Mouse (Mus musculus) hematopoietic stem cell, adult 5-6 weeks (primary cell): ENCODE results near the gene Orai3. TPM values are rescaled to one million over a fixed set of nuclear protein-coding genes. Genes with fewer than 3 reads are reported as not detected.
A peak's percentile ranks its signal among the peaks of the same experiment; 100 is the strongest.

ENCODE experiments used
- ATAC-seq, 2 experiments: fragments of 125-278 bp in 1 of 2; replicated peaks in 1 of 2; 2 replicates each; pipeline ENCODE4 v1.8.0; 2016 to 2017; ENCODE audit warnings: inconsistent platforms in 2 of 2, mild to moderate bottlenecking in 2 of 2, moderate number of reproducible peaks in 2 of 2, low read depth in 1 of 2, moderate TSS enrichment in 1 of 2; ENCODE audit not compliant: low FRiP score in 2 of 2, poor library complexity in 2 of 2, severe bottlenecking in 2 of 2, insufficient read depth in 1 of 2, low TSS enrichment in 1 of 2
- total RNA-seq: library from RNA; stranded (forward); fragments of 172-1452, 232-1000 nt; gene quantifications from 2 replicates; pipeline ENCODE4 v1.2.3, GENCODE M21; 2017

Gene Orai3
- total RNA-seq, 1 experiment from 2014 or later: 25.3 TPM

DNA sequence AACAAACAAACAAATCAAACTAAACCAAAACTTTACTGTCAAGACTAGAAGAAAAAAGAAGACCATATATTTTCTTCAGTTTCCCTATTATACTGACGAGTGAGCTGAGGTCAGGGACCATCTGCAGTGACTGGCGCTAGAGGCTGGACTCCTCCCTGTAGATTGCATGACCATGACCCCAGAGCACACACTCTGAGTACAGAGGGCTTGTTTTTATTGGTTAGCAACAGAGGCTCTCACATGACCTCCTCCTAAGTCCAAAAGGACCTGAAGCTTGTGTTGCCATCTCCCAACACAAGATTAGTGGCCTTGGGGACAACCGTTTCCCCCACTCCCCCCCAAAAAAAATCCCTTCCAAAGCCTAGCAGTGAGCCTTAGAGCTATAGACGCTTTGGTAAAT, 44.2 kb downstream of the Orai3 start:
- ATAC-seq: no peak

DNA sequence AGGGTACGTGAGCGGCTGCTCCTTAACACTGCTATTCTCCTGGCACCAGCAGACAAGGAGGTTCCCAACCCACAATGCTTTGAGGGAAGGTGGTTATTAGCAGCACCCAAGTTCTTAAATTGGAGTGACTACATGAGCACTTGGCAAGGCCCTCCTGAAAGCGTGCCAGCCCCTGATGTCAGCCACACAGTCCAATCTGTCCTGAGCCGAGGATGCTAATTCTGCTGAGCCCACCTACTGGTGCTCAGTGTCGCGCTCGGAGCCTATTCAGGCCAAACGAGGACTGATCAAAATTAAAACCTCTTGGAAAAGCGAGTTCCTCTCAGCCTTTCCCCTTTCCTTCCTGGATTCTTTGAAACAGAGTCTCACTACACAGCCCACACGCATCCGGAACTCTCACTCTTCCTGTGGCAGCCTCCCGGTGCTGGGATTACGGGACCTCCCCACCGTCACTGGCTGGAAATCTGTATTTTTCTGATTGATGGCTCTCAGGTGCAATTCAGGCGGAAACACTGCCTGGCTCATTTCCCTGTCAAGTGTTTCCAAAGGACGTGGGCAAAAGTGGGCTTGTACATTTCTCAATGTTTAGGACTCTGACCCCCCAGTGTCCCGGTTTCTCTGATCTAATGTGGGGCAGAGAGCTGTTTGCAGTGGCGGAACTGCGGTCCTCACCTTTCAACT, 44.8 kb downstream of the Orai3 start:
- ATAC-seq: no peak

DNA sequence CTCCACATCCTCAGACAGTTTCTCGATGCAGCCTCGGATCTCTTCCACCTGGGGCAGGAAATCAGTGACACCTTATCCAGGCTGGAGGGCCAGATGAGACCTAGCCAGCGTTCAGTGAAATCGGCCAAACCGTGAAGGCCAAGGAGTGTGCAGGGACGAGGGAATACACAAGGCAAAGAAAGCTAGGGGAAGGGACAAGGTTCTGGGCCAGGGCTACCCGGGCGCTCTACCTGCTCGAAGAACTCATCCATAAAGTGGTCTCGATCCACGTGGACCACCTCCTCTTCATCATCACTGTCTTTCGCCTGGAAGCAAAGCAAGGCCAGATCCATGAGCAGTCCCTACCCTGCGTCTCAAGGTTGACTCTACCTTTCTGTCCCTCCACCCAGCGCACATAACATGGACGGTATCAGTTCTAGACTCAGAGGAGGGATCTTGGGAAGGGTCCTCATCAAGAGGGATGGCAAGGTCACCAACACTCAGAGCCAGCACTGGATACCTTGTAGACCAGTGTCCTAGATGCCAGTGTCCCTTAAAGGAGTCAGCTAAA, 45.6 kb downstream of the Orai3 start:
- no peak for ATAC-seq

DNA sequence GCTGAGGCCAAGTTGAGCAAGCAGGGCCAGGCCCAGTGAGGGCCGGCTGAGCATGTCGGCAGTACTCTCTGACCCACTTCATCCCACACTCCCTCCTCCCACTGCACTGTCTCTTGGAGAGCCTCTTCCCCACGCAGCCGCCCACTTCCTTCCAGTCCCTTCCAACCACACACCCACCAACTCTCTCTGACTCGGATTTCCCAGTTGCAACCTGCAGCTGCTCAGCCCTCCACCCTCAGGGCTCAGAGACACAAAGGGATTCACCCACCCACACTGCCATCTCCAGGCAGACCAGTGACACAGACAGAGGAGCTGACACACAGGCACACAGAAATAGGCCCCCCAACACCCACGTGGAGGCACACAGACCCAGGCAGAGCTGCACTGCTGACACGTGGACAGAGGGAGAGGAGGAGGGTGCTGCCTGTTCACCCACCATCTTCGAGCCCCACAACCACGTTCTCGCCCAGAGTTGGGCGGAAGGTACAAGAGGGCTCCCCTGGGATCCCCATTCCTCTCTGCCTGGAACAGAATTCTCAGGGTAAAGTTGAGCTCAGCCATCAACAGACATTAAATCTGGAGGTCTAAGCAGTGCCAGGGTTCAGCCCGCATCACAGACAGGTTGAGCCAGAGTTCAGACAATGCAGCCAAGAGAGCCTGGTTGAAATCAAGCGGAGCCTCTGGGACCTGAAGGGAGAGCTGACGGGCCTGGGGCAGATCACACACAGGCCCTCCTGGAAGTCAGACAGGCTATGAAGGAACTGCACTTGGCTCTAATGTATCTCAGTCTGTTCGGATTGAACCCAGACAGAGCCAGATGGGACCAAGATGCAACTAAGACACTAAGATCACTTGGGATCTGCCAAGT, 46.6 kb downstream of the Orai3 start:
- ATAC-seq: peak; percentile 68 to 83

DNA sequence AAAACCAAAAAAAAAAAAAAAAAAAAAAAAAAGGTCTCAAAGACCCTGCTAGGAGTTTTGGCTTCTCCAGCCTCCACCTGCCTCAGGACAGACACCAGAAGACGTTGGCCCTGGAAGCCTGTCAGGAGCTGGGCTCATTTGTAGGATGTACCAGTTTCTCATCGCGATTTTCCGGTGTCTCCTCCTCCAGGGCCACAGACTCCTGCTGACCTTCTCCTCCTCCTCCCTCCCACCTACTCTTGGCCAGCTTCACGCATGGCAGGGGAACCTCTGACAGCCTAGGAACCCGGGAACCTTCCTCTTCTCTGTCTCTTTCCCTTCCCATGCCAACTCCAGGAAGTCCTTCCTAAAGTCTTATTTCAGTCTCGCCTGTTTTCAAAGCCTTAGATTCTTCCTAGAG, 47.4 kb downstream of the Orai3 start:
- ATAC-seq: no peak

DNA sequence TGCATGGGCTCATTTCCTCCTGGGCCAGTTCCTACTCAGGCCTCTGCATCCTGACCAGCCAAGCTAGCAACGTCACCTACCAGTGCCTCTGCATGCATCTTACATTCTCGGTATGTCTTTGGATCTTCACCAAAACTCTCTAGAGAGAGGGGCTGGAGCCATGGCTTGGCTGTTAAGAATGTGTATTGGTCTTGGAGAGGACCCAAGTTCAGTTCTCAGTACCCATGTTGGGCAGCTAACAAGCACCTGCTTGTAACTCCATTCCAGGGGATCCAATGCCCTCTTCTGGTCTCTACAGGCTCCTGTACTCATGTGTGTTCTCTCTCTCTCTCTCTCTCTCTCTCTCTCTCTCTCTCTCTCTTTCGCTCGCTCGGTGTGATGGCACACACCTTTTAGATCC, 48.2 kb downstream of the Orai3 start:
- no peak for ATAC-seq

DNA sequence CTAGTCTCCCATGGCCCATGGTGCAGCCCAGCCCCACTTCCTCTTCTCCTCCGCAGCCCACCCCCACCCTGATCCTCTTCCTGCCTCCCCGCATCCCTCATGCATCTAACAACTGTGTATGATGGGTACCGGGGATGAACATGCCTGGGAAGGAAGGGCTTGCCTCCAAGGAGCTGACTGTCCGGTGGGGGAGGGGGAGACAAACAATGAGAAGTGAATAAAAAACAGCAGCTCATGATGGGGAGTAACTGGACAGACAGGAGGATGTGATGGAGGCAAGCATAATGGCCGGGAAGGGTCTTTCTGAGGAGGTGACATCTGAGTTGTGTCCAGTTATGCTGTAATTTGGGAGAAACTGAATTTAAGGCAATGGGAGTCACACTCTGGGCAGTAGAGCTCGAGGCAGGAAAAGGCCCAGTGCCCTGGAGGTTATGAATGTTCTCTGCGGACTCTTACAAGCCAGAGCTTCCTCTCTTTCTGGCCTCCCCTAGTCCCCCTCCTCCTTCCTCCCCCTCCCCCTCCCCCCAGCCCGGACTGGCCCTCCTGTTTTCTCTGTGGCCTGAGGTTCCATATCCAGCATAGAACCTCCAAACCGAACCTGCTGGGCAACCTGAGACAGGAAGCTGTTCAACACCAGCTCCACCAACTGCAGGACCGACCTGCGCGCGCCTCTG, 51.4 kb downstream of the Orai3 start:
- ATAC-seq: no peak; a peak in 1 of 4 replicates

DNA sequence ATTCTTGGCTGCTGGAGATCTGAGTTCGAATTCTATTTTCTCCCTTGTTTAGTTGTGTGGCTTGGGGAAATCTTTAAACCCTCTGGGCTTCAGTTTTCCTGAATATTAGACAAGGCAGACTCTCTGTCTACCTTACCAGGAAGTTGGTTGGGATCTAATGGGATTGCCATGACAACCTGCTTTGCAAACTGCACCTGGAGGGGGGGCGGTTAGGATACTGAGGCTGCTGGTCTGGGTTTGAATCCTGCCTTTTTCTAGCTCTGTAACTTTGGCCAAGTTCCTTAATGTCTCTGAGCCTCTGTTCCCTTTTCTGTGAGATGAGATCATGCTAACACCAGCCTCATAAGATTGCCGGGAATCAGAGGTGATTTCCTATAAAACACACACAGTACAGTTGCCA, 52.9 kb downstream of the Orai3 start:
- no peak for ATAC-seq

DNA sequence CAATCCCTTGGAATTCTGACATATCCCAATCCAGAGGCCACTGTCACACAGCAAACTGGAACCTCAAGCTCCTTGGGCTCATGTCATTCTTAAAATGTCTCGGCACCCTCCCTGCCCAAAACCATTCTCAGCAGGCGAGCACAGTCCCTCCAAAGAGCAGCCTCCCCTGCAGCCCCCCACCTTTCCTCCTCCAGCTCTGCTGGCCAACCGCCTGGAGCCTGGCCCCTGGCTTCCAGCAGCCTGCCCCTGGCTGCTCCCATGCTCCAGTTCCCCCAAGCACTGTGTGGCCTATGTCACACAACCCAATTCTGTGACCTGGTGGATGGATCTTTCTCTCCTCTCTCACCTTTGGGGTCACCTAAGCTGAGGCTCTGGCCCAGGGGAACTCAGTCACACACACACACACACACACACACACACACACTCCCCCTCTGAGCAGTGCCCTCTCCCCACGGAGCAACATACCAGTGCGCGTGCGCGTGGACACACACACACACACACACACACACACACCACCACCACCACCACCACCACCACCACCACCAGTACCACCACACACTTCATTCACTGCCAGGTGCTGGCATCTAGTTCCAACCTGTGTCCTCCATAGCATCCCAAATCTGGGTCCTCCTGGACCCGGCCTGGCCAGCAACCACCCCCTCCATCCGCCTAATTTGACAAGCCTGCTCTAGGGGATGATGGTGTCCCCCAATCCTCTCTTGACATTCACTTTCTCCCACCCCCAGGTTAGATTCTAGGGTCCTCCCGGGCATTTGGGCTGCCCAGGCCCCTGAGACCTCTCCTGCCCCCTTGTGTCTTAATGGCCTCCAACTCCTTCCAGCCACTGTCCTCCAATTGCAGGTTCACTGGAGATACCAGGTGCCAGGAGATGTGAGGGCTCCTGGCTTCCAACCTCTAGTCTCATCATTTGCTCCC, 53.9 kb downstream of the Orai3 start:
- ATAC-seq: no peak

DNA sequence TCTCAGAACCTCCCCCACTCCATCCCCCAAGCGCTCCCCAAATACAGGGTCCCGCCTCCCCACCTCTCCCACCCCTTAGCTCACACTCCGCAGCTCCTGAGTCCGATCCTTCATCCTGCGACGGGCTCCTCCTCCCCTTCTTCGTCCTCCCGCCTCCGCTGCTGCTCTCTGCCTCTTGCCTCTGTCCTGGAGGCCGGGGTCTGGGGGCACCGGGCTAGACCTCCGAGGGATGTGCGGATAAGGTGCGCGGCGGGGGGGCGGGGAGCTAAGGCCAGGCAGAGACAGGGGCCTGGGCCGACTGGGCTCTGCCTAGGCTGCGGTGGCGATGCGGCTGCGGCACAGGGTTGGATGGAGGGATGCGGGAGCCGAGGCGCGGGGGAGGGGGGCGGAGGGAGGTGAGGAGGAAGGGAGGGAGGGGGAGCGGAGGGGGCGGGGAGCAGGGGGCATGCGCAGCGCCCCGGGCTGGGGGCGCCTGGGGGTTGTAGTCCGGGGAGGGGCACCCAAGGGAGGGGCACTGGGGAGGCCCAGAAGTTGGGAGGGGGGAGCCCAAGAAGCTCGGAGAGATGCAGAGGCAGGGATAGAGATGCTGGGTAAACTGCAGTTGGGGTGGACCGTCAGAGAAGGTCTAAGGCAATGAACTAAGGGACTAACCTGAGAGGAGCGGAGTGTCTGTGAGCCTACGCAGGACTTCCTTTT, 54.7 kb downstream of the Orai3 start, which contains the start of the genes Stx4a and Stx1b:
Gene Stx4a, plus strand, starts transcription at position 119 of the 696 bp plus-strand sequence.
Gene Stx1b, minus strand, starts transcription at position 374 of the 696 bp plus-strand sequence.
- ATAC-seq: no peak

Other genes starting within 250 kb of the Orai3 start
- gene Tmem265, start 208.4 kb upstream of the Orai3 start, total RNA-seq: 0.65 and 9.4 TPM in 2 replicates
- 35.7 and 51.0 TPM in 2 replicates for gene Phkg2, start 196.5 kb upstream of the Orai3 start, total RNA-seq
- gene Ccdc189, start 181.2 kb upstream of the Orai3 start, total RNA-seq: 3.6 and 8.4 TPM in 2 replicates
- 52.4 and 54.8 TPM in 2 replicates for gene Rnf40, start 181.0 kb upstream of the Orai3 start, total RNA-seq
- gene Zfp629, start 154.0 kb upstream of the Orai3 start, total RNA-seq: 16.1 and 16.8 TPM in 2 replicates
- gene Bcl7c, start 60.9 kb upstream of the Orai3 start, total RNA-seq: 60.5 and 72.0 TPM in 2 replicates
- gene Ctf1, start 57.1 kb upstream of the Orai3 start, total RNA-seq: 1.3 and 7.7 TPM in 2 replicates
- gene Ctf2, start 37.6 kb upstream of the Orai3 start, total RNA-seq: not detected in 2 replicates
- gene Fbxl19, start 25.3 kb upstream of the Orai3 start, total RNA-seq: 15.1 and 18.5 TPM in 2 replicates
- 12.4 and 15.2 TPM in 2 replicates for gene Setd1a, start 6.9 kb downstream of the Orai3 start, total RNA-seq
- gene Gm49388, start 15.8 kb downstream of the Orai3 start, total RNA-seq: not detected in 2 replicates
- gene Hsd3b7, start 30.8 kb downstream of the Orai3 start, total RNA-seq: 30.2 and 35.6 TPM in 2 replicates
- gene Stx4a, start 54.5 kb downstream of the Orai3 start, total RNA-seq: 47.1 and 82.4 TPM in 2 replicates
- gene Stx1b, start 54.7 kb downstream of the Orai3 start, total RNA-seq: 0.40 and 1.6 TPM in 2 replicates
- 44.5 and 50.2 TPM in 2 replicates for gene Zfp646, start 106.4 kb downstream of the Orai3 start, total RNA-seq
- gene Zfp668, start 107.0 kb downstream of the Orai3 start, total RNA-seq: 5.4 and 7.0 TPM in 2 replicates
- 0.94 TPM in 1 of 2 replicates, not detected in the other for gene Prss53, start 121.2 kb downstream of the Orai3 start, total RNA-seq
- not detected in 2 replicates for gene Gm21974, start 125.6 kb downstream of the Orai3 start, total RNA-seq
- 31.1 and 40.5 TPM in 2 replicates for gene Vkorc1, start 125.8 kb downstream of the Orai3 start, total RNA-seq
- gene Bckdk, start 134.3 kb downstream of the Orai3 start, total RNA-seq: 37.4 and 44.7 TPM in 2 replicates
- gene Kat8, start 142.7 kb downstream of the Orai3 start, total RNA-seq: 42.5 and 48.2 TPM in 2 replicates
- gene Prss8, start 160.3 kb downstream of the Orai3 start, total RNA-seq: not detected in 2 replicates
- 1.2 and 2.3 TPM in 2 replicates for gene Prss36, start 176.9 kb downstream of the Orai3 start, total RNA-seq
- gene Fus, start 197.6 kb downstream of the Orai3 start, total RNA-seq: 98.3 and 114 TPM in 2 replicates
- 16.9 and 21.1 TPM in 2 replicates for gene Pycard, start 224.1 kb downstream of the Orai3 start, total RNA-seq
- gene Trim72, start 234.1 kb downstream of the Orai3 start, total RNA-seq: not detected in 2 replicates